Mouse (Mus musculus) gastrocnemius, adult 18-20 months (tissue): ENCODE measurements at regions not wholly inside any gene's neighbourhood (a gene's known extent, or its start where the extent isn't known, plus 50 kb on each side); places are given as distances from the start of the nearest gene placed in this dataset.
A peak's percentile ranks its signal among the peaks of the same experiment; 100 is the strongest.

Source experiments
- DNase-seq: peaks from one replicate; pipeline ENCODE4 v3.0.0; 2021; ENCODE audit warnings: low spot score

- DNase-seq: no peak
Observed at GRCm38 (mm10) chr14:24618226-24619038, 131.5 kb downstream of the Rps24 start.

- DNase-seq: no peak
Observed at GRCm38 (mm10) chr14:24631994-24632393, 145.1 kb downstream of the Rps24 start.

GRCm38 (mm10) chr14:24641853-24642252 lies 154.9 kb downstream of the Rps24 start:
- DNase-seq: no peak

DNA sequence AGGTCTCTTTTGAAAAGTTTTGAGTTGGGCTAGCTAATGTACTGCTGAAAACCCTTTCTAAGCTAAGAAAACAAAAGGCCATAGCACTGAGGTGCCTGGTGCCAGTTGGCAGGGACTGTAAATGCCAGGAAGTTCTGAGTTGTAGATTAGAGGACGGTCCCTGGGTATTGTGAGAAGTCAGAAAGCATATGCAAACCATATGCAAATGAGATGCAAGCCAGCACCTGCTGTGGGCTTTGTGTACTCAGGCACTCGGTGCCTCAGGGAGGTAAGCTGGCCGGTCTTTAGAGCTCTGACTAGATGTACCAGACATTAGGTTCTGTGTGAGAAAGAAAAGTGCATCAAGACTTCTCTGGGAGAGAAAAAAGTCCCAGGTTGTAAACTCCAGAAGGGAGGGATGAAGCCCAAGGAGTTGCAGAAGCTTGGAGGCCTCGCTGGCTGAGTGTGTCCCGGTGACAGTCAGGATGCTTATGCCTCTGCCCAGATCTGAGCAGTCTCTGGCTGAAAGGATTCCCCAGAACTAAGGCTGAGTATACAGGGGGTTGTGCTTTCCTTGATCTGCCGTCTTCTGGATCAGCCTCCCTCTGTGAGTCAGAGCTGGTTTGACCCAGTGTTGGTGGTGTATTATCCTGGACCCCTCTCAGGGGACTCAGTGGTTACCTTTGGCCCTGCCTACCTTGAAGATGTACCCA lies 157.3 kb downstream of the Rps24 start:
- DNase-seq: no peak

DNA sequence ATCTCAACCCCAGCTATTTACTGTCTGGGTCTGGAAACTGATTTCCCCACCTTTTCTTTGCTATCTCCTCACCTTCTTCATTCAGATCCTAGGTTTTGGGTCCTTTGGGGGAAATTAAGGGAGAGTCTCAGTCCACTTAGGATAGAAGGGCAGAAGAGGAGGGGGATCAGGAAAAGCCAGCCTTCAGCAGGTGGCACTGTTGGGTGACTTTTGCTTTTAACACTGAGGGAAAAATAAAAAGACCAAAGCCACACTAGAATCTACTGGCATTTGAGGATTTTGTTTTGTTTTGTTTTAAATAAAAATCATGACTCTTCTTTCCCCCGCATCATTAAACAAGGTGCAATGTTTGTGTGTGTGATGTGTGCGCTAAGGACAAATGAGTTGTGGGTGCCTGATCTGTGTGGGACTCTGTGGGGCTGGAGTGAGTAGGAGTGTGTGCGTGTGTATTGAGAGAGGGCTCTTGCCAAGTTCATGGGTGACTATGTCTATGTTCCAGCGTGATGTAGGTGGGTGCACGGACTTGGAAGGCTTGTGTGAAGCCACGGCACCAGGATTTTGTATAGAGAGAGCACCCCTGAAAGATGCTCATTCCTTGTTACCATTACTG lies 159.4 kb downstream of the Rps24 start:
- DNase-seq: no peak

DNA sequence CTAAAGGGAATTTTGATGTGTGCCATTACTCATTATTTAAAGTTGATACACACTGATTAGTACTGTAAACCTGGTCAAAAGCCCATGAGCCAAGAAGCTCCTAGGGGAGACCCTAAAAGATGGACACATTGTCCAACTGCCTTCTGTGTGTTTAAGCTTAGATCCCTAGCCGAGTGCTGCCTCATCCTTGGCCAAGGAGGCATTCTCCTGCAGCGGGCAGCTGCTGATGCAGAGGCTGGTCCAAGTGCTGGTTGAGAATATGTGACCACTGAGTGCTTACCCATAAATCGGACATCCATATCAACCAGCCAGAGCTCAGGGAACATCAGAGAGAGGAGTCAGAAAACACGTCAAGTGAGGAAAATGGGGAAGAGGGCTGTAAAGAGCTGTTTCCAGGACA lies 160.8 kb downstream of the Rps24 start:
- no peak for DNase-seq

- DNase-seq: no peak
Observed at GRCm38 (mm10) chr14:24650195-24650901, 163.4 kb downstream of the Rps24 start.

DNA sequence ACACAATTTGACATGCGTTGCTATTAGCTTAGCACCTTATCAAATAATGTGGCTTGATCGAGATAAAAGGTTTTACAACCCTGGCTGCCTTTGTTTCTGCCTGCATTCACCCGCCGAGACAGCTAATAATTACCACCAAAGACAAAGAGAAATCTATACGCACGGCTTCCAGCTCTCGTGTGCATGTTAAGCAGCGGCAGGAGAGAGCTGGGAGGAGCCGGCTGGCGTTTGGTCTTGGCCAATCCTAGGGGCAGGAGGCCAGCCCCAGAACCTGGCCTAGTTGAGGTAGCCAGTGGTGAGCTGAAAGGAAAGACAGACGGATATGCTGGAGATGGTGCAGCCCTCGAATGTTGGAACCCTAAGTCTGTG lies 164.0 kb downstream of the Rps24 start:
- no peak for DNase-seq

DNA sequence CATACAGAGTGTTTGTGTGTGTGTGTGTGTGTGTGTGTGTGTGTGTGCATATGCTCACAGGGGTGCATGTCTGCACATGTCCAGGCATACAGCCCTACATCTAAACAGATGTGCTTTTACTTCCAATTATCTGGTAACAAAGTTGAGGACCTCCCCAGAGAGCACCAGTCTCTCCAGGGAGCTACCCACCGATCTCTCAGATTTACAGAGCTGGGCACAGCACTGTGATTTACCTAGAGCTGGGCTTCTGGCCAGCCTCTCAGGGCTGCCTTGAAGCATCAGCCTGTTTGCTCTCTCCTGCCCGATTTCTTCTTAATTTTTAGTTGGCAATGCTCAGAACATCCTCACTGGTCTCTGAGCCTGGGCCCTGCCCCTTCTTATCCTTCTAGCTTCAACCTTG lies 165.7 kb downstream of the Rps24 start:
- DNase-seq: no peak

DNA sequence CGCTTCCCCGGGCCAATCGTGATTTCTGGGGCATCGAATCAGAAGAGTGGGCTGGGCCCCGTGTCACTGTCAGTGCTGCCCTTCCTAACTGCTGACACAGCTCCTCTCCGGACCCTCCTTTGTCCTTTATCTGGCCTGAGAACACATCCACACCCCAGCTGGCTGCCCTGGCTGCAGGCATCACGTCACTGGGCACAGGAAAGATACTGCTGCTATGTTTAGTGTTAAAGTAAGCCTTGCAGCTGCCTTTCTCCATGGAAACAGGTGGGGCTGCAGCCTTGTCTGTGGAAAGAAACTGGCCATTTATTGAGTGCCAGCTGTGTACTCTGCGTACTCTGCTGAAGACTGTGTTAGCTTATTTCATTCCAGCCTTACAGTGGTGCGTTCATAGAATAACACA lies 168.7 kb downstream of the Rps24 start:
- peak; percentile 8 for DNase-seq

DNA sequence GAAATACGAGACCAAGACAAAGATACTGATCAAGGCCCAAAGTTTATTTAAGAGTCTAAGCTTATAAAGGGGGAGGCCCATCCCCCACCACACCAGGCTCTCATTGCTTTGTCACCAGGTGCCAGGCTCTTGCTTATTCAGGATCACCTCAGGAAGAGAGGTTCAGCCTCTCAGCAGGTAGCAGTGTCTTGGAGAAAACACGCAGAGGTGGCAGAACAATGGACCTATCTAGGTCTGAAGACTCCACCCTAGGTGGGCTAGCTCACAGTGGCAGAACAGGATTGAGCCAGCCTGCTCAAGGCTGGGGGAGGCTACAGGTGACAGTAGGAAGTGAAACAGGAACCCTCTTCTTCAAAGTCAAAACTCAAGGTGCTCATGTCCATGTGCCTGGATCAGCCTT lies 174.9 kb downstream of the Rps24 start:
- no peak for DNase-seq

DNA sequence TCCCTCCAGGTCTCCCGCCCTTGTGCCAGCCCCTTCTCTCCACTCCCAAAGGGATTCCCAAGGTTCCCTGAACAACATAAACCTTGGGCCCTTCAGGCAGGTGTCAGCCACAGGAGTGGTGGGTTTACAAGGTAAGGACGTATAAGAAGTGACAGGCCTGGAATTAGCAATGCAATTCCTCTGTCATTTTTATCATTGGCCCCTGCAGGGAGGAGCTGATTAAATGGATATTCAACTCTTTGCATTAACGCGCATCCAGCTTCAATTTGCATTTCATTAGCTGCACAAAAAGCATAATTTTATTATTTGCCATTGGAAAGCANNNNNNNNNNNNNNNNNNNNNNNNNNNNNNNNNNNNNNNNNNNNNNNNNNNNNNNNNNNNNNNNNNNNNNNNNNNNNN lies 178.3 kb downstream of the Rps24 start:
- DNase-seq: no peak
